Mouse (Mus musculus): ENCODE data around the gene Nebl.

The Nebl gene

GRCm38 (mm10) chr2:17730957-17731830 lies at the start of gene Nebl:
TSS of gene Nebl (minus strand) at chr2:17731464.
- no peak for DNase-seq (ENCODE audit: extremely low read depth, low read depth)

DNA sequence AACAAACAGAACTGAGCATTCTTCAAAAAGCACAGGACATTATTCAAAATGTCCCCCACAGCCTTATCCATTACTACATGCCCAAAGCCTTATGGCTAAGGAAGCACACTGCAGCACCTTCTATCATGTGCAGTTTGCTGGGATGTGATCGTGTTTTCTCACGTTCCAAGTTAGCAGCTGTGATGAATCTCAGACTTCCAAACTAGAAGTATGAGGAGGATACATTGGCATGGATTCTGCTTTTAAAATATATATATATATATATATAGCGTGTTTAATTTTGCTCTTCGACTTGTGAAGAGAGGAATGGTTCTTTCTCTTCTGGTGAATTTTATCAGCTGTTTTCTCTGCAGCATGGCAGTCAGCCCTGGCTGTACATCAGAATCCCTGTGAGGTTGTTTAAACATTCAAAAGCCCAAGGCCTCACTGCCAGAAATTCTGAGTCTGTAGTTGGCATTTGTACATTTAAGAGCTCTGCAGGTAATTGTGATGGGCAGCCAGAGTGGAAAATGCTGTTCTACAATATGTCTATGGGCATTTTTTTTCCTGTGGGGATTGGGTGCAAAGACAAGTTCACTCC lies 39.1 kb upstream of the Nebl start:
- DNase-seq (ENCODE audit: extremely low read depth, low read depth): no peak

GRCm38 (mm10) chr2:17769242-17769755 lies 38.0 kb upstream of the Nebl start:
- no peak for DNase-seq (ENCODE audit: extremely low read depth, low read depth)

GRCm38 (mm10) chr2:17756271-17756670 lies 25.0 kb upstream of the Nebl start:
- DNase-seq (ENCODE audit: extremely low read depth, low read depth): no peak

DNA sequence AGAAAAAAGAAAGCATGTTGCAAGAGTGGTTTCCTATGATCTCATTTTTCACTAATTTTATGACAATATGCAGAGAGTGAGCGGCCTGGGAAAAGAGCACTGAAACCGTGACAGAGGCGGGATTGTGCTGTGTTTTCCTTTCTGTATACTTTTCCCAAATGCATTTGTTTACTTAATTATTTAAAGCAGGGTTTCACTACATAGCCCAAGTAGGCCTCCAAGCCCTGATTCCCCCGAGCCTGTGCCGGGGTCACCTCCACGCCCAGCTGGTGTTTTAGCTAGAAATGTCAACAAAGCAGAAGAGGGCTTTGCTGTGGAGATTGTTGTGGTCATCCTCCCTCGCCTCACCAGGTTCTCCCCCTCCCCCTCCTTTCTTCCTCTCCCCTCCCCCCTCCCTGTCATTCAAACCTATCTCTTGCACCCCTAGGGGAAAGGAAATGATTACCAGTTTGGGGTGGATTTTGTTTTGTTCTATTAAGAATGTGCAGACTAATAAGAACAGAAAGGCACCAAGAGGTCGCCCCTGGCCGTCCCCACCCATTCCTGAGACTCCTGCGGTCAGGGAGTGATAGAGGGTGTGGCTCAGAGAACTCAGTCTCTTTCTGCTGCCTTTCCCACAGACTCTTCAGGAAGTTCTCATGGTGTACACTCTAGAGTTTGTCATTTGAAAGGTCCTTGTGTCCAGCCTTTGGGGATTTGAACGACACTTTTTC lies 10.9 kb upstream of the Nebl start:
- DNase-seq (ENCODE audit: extremely low read depth, low read depth): no peak

- DNase-seq (ENCODE audit: extremely low read depth, low read depth): no peak
These were observed 10.3 kb upstream of the Nebl start for GRCm38 (mm10) chr2:17741555-17741954.

DNA sequence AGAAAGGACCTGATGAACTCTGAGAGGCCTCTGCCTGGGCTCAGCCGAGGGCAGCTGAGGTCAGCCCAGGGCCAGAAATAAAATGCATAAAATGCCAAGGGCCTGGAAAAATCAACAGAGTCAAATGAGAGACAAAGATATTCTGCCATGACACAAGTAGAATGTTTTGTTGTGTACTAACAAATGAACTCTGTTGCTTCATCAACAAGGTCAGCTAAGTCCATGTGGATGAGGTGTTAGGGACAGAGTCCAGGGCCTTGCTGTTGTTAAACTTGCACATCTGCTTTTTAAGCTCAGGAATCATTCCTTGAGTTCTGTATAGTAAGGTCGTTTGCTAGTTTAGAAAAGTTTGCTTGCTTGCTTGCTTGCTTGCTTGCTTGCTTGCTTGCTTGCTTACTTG lies 9.2 kb upstream of the Nebl start:
- no peak for DNase-seq (ENCODE audit: extremely low read depth, low read depth)

DNA sequence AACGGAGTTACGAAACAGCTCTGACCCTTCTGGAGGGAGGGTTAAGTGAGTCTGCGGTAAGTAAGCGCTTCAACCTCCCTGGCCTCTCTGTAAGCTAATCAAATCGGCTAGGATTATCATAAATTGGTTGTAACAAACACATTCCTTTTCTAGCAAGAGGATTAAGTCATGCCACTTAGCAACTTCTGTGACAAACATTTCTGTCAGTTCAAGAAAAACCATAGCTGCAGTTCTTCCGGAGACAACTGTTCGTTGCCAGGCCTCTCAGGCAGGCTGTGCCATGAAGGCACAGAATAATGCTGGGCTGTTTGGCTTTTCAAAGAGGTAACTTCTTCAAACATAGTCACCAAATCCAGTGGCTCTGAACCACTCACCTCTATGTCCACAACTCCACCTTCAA lies 946 bp upstream of the Nebl start:
- no peak for DNase-seq (ENCODE audit: extremely low read depth, low read depth)

- DNase-seq (ENCODE audit: extremely low read depth, low read depth): no peak
These were observed 552 bp upstream of the Nebl start for GRCm38 (mm10) chr2:17731831-17732200.

DNA sequence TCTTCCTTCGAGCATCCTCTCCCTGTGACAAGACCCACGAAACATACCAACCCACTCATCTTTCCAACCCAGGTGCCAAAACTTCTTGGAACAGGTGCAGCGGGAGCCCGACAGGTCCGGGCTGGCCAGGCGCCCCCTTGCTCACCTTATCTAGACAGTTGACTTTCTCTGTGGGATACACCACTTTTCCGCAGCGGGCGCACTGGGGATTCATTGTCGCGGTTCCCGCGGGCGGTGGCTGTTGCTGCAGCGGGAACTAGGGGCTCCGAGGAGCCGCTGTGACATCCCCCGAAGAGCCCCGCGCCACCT lies 662 bp downstream of the Nebl start:
- DNase-seq (ENCODE audit: extremely low read depth, low read depth): no peak

DNA sequence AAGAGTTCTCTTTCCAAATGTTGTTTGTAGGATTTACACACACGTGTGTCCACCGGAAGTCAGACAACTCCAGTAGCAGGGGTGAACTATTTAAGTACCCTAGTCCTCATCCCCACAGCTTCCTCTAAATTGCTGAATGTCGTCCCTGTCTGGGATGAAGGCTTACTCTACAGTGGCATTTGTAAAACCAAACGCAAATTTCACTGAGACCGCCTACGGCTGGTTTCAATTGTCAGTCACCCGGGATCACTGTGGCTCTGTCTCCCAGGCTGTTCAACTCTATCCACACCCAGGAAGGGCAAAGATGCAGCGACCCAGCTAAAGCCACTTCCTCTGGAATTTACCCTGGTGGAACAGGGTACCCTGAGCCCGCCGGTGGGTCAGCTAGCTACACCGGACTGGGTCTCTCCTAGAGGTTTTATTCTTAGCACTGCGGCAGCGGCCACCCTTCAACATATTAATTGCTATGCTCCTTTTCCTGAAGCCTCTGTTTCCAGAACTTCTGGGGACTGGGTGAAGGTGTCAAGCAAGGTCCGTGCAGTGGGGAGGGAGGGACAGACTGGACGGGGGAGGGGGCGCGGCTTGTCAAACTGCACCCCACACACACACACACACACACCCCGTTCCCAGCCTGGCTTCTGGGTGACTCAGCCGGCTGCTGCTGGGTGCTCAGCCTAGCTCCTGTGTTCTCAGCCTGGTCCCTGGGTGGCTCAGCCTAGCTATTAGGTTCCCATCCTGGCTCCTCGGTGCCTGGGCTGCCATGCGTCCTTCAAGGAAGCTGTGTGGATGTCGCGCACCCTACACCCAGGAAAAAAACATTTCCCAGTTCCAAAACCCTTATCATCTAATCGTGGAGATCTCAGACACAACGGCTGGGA lies 1.3 kb downstream of the Nebl start:
- no peak for DNase-seq (ENCODE audit: extremely low read depth, low read depth)

GRCm38 (mm10) chr2:17724405-17724804 lies 6.9 kb downstream of the Nebl start:
- no peak for DNase-seq (ENCODE audit: extremely low read depth, low read depth)

GRCm38 (mm10) chr2:17723268-17724019 lies 7.8 kb downstream of the Nebl start:
- no peak for DNase-seq (ENCODE audit: extremely low read depth, low read depth)

- DNase-seq (ENCODE audit: extremely low read depth, low read depth): no peak
These were observed 10.0 kb downstream of the Nebl start for GRCm38 (mm10) chr2:17721177-17721715.

GRCm38 (mm10) chr2:17718281-17718680 lies 13.0 kb downstream of the Nebl start:
- no peak for DNase-seq (ENCODE audit: extremely low read depth, low read depth)

DNA sequence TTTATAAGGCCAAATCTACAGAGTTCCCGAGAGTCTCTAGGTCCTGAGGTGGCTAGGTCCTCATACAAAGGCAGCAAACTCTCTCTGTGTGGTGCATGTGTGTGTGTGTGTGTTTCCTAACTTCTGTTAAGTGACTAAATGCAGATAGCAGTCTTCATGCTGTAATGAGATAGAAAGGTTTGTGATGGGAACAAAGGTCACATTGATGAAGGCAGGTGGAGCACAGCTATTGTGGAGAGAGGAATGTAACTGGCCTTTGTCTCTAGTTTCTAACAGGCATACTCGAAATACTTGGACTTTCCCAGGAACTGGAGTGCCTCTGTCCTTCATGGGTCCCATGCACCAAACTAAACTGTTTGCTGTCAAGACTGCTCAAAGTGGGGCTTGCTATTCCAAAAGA lies 14.1 kb downstream of the Nebl start:
- no peak for DNase-seq (ENCODE audit: extremely low read depth, low read depth)

DNA sequence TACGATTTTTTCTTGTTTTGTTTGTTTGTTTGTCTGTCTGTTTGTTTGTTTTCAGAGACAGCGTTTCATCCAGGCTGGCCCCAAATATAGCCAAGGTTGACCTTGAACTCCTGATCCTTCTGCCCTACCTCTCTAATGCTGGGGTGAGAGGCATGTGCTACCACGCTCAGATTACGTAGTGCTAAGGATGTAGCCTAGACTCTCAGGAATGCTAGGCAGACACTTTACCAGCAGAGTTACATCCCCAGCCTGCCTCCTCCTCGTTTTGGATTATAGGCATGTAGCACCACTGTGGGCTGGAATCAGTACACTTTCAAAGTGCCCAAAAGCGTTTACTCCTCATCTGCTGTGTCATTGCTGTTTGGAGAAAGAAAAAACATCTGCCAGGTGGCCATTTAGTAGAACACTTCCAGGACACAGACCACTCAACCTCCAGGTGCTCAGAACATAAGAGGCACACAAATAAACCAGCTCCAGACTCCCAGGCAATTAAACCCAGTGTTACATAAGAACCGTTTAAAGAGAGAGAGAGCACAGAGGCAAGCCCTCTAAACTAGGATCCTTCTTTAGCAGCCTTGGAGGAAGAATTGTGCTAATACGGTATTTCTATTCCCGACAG lies 16.0 kb downstream of the Nebl start:
- DNase-seq (ENCODE audit: extremely low read depth, low read depth): no peak

GRCm38 (mm10) chr2:17714661-17715060 lies 16.6 kb downstream of the Nebl start:
- no peak for DNase-seq (ENCODE audit: extremely low read depth, low read depth)

DNA sequence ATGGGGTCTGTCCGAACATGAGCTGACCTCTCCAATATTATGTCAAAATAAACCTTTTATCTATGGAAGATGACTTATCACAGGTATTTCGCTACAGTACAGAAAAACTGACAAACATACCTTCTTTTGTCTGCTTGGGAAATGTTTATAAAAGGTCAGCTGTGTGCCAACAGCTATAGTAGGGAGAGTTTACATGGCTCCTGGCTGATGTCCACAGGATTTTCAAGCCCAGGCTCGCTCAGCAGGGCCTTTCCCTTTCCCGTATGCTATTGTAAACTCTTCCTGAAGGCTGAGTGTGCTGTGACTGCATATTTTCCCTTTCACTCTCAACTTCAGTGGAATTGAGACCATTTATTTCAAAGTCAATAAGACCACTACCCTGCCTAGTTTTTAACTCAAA lies 17.1 kb downstream of the Nebl start:
- no peak for DNase-seq (ENCODE audit: extremely low read depth, low read depth)

- DNase-seq (ENCODE audit: extremely low read depth, low read depth): no peak
These were observed 20.0 kb downstream of the Nebl start for GRCm38 (mm10) chr2:17711216-17711615.

Data from MEL-GATA-1-ER (cell line).